Mouse (Mus musculus) gastrocnemius, adult 8-10 months (tissue): Measurements from ENCODE around the gene Fam186a. TPM values are rescaled to one million over a fixed set of nuclear protein-coding genes. Genes with fewer than 3 reads are reported as not detected.

ENCODE experiments used
- DNase-seq, 2 experiments: peaks; one replicate each; pipeline ENCODE4 v3.0.0; 2022; ENCODE audit warnings: low spot score in 2 of 2
- total RNA-seq, 4 experiments: library from RNA; stranded (reverse); gene quantifications; 2 replicates each; pipeline ENCODE4 v1.2.4; 2022

The Fam186a gene
- total RNA-seq, 4 experiments from 2014 or later: 0.03 to 0.07 TPM; not detected in 2

DNA sequence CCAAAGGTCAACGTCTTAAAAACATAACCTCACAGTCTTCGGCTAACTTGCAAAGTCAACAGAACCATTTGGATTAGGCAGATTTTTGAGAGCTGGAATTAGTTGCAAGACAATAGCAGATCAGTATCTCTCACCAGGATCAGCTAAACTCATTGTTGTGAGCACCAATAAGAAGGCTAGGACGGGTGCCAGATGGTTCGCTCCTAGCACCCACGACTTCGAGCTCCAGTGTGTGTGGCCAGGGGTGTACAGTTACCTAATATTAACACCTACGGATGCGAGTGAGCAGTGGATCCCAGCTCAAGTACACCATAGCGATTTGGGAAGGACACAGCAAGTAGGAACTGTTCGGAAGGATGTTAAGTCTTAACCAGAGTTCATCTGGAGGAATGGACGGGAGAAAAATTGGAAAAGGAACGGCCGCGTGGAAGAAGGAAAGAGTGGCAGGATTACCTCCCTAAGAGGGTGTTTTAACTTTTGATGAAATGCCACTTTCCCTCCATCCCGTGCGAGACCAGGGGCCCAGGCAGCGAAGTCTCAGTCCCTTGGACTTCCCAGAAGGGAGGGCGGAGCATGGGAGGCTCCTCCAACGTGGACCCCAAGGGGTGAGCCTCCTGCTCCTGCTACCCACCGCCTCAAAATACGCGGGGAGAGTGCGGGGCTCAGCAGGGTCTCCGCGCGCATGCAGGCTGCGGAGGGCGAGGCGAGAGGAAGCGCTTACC lies 92.1 kb downstream of the Fam186a start:
- no peak for DNase-seq

DNA sequence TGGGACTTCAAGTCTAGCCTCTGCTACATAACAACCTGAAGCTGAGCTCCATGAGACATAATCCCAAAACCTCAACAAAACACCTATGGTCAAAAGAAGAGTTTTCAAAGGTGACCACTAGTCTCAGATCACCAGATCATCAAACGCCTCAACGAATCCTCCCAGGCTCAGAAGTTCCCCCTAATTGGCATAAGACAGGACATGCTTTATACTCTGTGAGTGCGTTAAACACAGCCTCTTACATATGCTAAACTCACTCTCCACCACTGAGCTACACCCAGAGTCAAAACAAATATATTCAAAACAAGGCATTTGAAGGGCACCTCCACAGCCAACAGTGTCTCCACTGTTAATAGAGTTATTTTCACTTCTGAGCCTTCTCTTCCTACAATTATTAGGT lies 94.3 kb downstream of the Fam186a start:
- DNase-seq: no peak

Other genes starting within 250 kb of the Fam186a start
- 100 to 1,000 TPM; 446 to 550 (median 458) TPM for gene Gpd1, start 249.5 kb downstream of the Fam186a start, total RNA-seq
- gene Cox14, start 241.4 kb downstream of the Fam186a start, total RNA-seq: 100 to 1,000 TPM; 154 to 172 (median 162) TPM
- gene Cers5, start 194.2 kb downstream of the Fam186a start, total RNA-seq: 1 to 10 TPM; 3.1 to 4.9 (median 3.5) TPM
- gene Lima1, start 91.6 kb downstream of the Fam186a start, total RNA-seq: 1 to 10 TPM; 5.8 to 9.4 (median 6.5) TPM
- 10 to 100 TPM; 40.0 to 65.4 (median 47.6) TPM for gene Larp4, start 3.0 kb upstream of the Fam186a start, total RNA-seq
- 1 to 10 TPM; 5.7 to 6.2 (median 5.7) TPM for gene Dip2b, start 71.6 kb upstream of the Fam186a start, total RNA-seq